Mouse (Mus musculus) adipocyte (in vitro differentiated cells): ENCODE measurements around the gene Srbd1.

ENCODE experiments used
- DNase-seq: peaks from one replicate; pipeline ENCODE4 v3.0.0-alpha.2; 2016; ENCODE audit warnings: low spot score

The Srbd1 gene

GRCm38 (mm10) chr17:86035146-86035545 is 109.8 kb downstream of the Srbd1 start:
- no peak for DNase-seq

GRCm38 (mm10) chr17:86034641-86035040 is 110.3 kb downstream of the Srbd1 start:
- no peak for DNase-seq

- DNase-seq, result peak; percentile 89
Observed at GRCm38 (mm10) chr17:86032113-86032714, 112.8 kb downstream of the Srbd1 start.

- DNase-seq, result no peak
Observed at GRCm38 (mm10) chr17:86030016-86030415, 115.0 kb downstream of the Srbd1 start.

GRCm38 (mm10) chr17:86029175-86029574 is 115.8 kb downstream of the Srbd1 start:
- no peak for DNase-seq

- peak; percentile 49 for DNase-seq
Observed at GRCm38 (mm10) chr17:86027577-86028199, 117.3 kb downstream of the Srbd1 start.

GRCm38 (mm10) chr17:86024589-86024988 is 120.4 kb downstream of the Srbd1 start:
- DNase-seq, result no peak

- DNase-seq, result no peak
Observed at GRCm38 (mm10) chr17:86022366-86022765, 122.6 kb downstream of the Srbd1 start.

GRCm38 (mm10) chr17:86021815-86022214 is 123.2 kb downstream of the Srbd1 start:
- DNase-seq, result no peak

GRCm38 (mm10) chr17:86021231-86021630 is 123.7 kb downstream of the Srbd1 start:
- no peak for DNase-seq

GRCm38 (mm10) chr17:86019793-86020192 is 125.2 kb downstream of the Srbd1 start:
- no peak for DNase-seq

- DNase-seq, result no peak
Observed at GRCm38 (mm10) chr17:86014246-86014645, 130.7 kb downstream of the Srbd1 start.

- no peak for DNase-seq
Observed at GRCm38 (mm10) chr17:86012576-86012975, 132.4 kb downstream of the Srbd1 start.

- no peak for DNase-seq
Observed at GRCm38 (mm10) chr17:86011849-86012248, 133.1 kb downstream of the Srbd1 start.

- peak; percentile 65 for DNase-seq
Observed at GRCm38 (mm10) chr17:86008401-86008800, 136.6 kb downstream of the Srbd1 start.

- DNase-seq, result no peak
Observed at GRCm38 (mm10) chr17:86002113-86002512, 142.9 kb downstream of the Srbd1 start.

- DNase-seq, result no peak
Observed at GRCm38 (mm10) chr17:86001667-86002066, 143.3 kb downstream of the Srbd1 start.

GRCm38 (mm10) chr17:85995727-85996126 is 149.2 kb downstream of the Srbd1 start:
- peak; percentile 93 for DNase-seq

GRCm38 (mm10) chr17:85995086-85995485 is 149.9 kb downstream of the Srbd1 start:
- no peak for DNase-seq

GRCm38 (mm10) chr17:85989058-85989769 is 155.8 kb downstream of the Srbd1 start:
- no peak for DNase-seq

GRCm38 (mm10) chr17:85987531-85987930 is 157.4 kb downstream of the Srbd1 start:
- DNase-seq, result no peak

GRCm38 (mm10) chr17:85986624-85987023 is 158.4 kb downstream of the Srbd1 start:
- DNase-seq, result peak; percentile 43

GRCm38 (mm10) chr17:85986181-85986580 is 158.8 kb downstream of the Srbd1 start:
- peak; percentile 18 for DNase-seq
